10 mouse cellular contexts compared by ENCODE assay signal in genomic region chr15:78450419-78450768, GRCm38 (mm10). TPM values are rescaled to one million over a fixed set of nuclear protein-coding genes. Genes with fewer than 3 reads are reported as not detected.
A peak's percentile ranks its signal among the peaks of the same experiment; 100 is the strongest.
DNase-seq lines count a peak whose midpoint lies in the region; ATAC-seq and TF ChIP-seq lines count a peak whose summit lies in the region.
"Had no signal": no experiment of that assay in that cellular context is flagged by ENCODE, and none has a peak within 500 bp of the region (broad histone marks: within the 10 kb centered on the region; RNA-seq: fewer than 3 reads in every experiment).

No protein-coding gene starts in this region.

- H3K4me2 ChIP-seq in hindbrain, postnatal 0 days (ENCODE audit: low read depth, low read length), result no peak overlapping the region
- no peak overlapping the region for H3K4me2 ChIP-seq in hindbrain, embryonic 13.5 days
- no peak overlapping the region for H3K4me2 ChIP-seq in liver, embryonic 11.5 days
- H3K4me2 ChIP-seq: midbrain, embryonic 15.5 days had no signal

- H3K4me3 ChIP-seq in hindbrain, postnatal 0 days (ENCODE audit: low read length), result no peak overlapping the region
- H3K4me3 ChIP-seq in hindbrain, embryonic 13.5 days, result no peak overlapping the region
- no peak overlapping the region for H3K4me3 ChIP-seq in liver, embryonic 11.5 days (ENCODE audit: low read depth, low read length)
- H3K4me3 ChIP-seq: midbrain, embryonic 15.5 days had no signal

- 0 out of 2 replicates have a peak overlapping the region, but pooled peaks have one; percentile 7 for H3K27ac ChIP-seq in hindbrain, postnatal 0 days
- H3K27ac ChIP-seq in hindbrain, embryonic 13.5 days, result no peak overlapping the region; the same call in 1 of the 2 replicates
- H3K27ac ChIP-seq in liver, embryonic 11.5 days (ENCODE audit: low read depth, low read length), result peak overlapping the region; percentile 33
- H3K27ac ChIP-seq: midbrain, embryonic 15.5 days had no signal

- intact Hi-C loops in left cerebral cortex, postnatal 25 days (cut with DNase I), result loop anchor here (5.0 kb wide), 1 partner anchor 62 kb away; no protein-coding TSS in a partner anchor

- no peaks in the 10 kb centered on the region for H3K36me3 ChIP-seq in hindbrain, postnatal 0 days (ENCODE audit: insufficient read depth, low read length)
- H3K36me3 ChIP-seq in hindbrain, embryonic 13.5 days, result no peaks in the 10 kb centered on the region
- no peaks in the 10 kb centered on the region for H3K36me3 ChIP-seq in liver, embryonic 11.5 days (ENCODE audit: control insufficient read depth, insufficient read depth, low read length)
- H3K36me3 ChIP-seq: midbrain, embryonic 15.5 days had no signal

- DNase-seq in hindbrain, postnatal 0 days (ENCODE audit: low spot score), result no peak
- DNase-seq in R1 (ENCODE audit: low read depth, low spot score), result peak; percentile 92
- DNase-seq in liver, embryonic 11.5 days (ENCODE audit: low spot score), result no peak
- no peak for DNase-seq in left cerebral cortex, postnatal 25 days (ENCODE audit: low spot score in 2 of 2)
- no peak for DNase-seq in spleen, adult 18-20 months
- DNase-seq in kidney, postnatal 4 days, result no peak

- no peak for ATAC-seq in hindbrain, postnatal 0 days
- no peak for ATAC-seq in hindbrain, embryonic 13.5 days (ENCODE audit: low FRiP score)
- ATAC-seq in CD4-positive, CD25-positive, alpha-beta regulatory T cell, adult 4 months, result peak; percentile 33
- no peak for ATAC-seq in liver, embryonic 11.5 days (replicated peaks; ENCODE audit: low FRiP score)
- ATAC-seq: midbrain, embryonic 15.5 days had no signal

- H3K27me3 ChIP-seq in hindbrain, postnatal 0 days (ENCODE audit: insufficient read depth, low read length), result no peaks in the 10 kb centered on the region
- no peaks in the 10 kb centered on the region for H3K27me3 ChIP-seq in hindbrain, embryonic 13.5 days
- H3K27me3 ChIP-seq in liver, embryonic 11.5 days (replicated peaks; ENCODE audit: control insufficient read depth, insufficient read depth, low read length), result 0 out of 2 replicates have a peak, but pooled peaks cover 4% of the 10 kb centered on the region
- H3K27me3 ChIP-seq: midbrain, embryonic 15.5 days had no signal

- peak; percentile 18; the same call in 1 of the 2 replicates for TF ChIP-seq CTCF in hindbrain, postnatal 0 days (IDR thresholded peaks at IDR 0.05; ENCODE audit: low read depth)

- no peaks in the 10 kb centered on the region for H3K9me3 ChIP-seq in hindbrain, postnatal 0 days (ENCODE audit: low read length)
- H3K9me3 ChIP-seq in hindbrain, embryonic 13.5 days, result no peaks in the 10 kb centered on the region
- H3K9me3 ChIP-seq in liver, embryonic 11.5 days (ENCODE audit: control insufficient read depth, low read length), result no peaks in the 10 kb centered on the region
- H3K9me3 ChIP-seq: midbrain, embryonic 15.5 days had no signal

- 82% methylated on average over 6 of the region's 6 CpGs for WGBS in hindbrain, postnatal 0 days
- WGBS in hindbrain, embryonic 13.5 days, result 83% methylated on average over 6 of the region's 6 CpGs
- 82% methylated on average over 6 of the region's 6 CpGs for WGBS in liver, embryonic 11.5 days

- H3K9ac ChIP-seq in hindbrain, postnatal 0 days (replicated peaks; ENCODE audit: low read length), result no peak overlapping the region
- no peak overlapping the region for H3K9ac ChIP-seq in hindbrain, embryonic 13.5 days
- no peak overlapping the region for H3K9ac ChIP-seq in liver, embryonic 11.5 days (ENCODE audit: low read depth, low read length)
- H3K9ac ChIP-seq: midbrain, embryonic 15.5 days had no signal

- no peaks in the 10 kb centered on the region for H3K4me1 ChIP-seq in hindbrain, postnatal 0 days (ENCODE audit: insufficient read depth, low read length)
- peaks cover 28% of the 10 kb centered on the region for H3K4me1 ChIP-seq in hindbrain, embryonic 13.5 days (replicated peaks)
- H3K4me1 ChIP-seq in liver, embryonic 11.5 days (replicated peaks; ENCODE audit: control insufficient read depth, insufficient read depth, low read length), result peaks cover 19% of the 10 kb centered on the region

RNA-seq across cellular contexts. Expression of gene Tmprss6, which starts 18.0 kb away (rescaled TPM):
- 0.25 and 0.42 TPM in 2 replicates for total RNA-seq in hindbrain, postnatal 0 days (2014; rRNA removed)
- polyA plus RNA-seq in hindbrain, postnatal 0 days (2015; fragmentation: Nextera tagmentation; extraction: Ambion mirVana), result 0.32 and 0.44 TPM in 2 replicates
- polyA plus RNA-seq in hindbrain, embryonic 13.5 days (2015; fragmentation: Nextera tagmentation; extraction: Ambion mirVana), result 0.23 and 0.31 TPM in 2 replicates
- not detected for polyA plus RNA-seq in CD4-positive, CD25-positive, alpha-beta regulatory T cell, adult 4 months (2017; shearing (Covaris generic))
- 7.0 and 7.9 TPM in 2 replicates for polyA plus RNA-seq in liver, embryonic 11.5 days (2014; fragmentation: Nextera tagmentation; extraction: Ambion mirVana)
- total RNA-seq in left cerebral cortex, postnatal 25 days (2021), result 1 to 10 TPM in 1 of 2 experiments, not detected in 1; 1.4 TPM
- total RNA-seq: left cerebral cortex, postnatal 10 days had no signal

RNA-seq across cellular contexts. Expression of gene Kctd17, which starts 22.0 kb away (rescaled TPM):
- total RNA-seq in hindbrain, postnatal 0 days (2014; rRNA removed), result 144 and 155 TPM in 2 replicates
- 144 and 161 TPM in 2 replicates for polyA plus RNA-seq in hindbrain, postnatal 0 days (2015; fragmentation: Nextera tagmentation; extraction: Ambion mirVana)
- 114 and 116 TPM in 2 replicates for polyA plus RNA-seq in hindbrain, embryonic 13.5 days (2015; fragmentation: Nextera tagmentation; extraction: Ambion mirVana)
- polyA plus RNA-seq in CD4-positive, CD25-positive, alpha-beta regulatory T cell, adult 4 months (2017; shearing (Covaris generic)), result 1 to 10 TPM; 5.1 to 5.5 TPM
- polyA plus RNA-seq in liver, embryonic 11.5 days (2014; fragmentation: Nextera tagmentation; extraction: Ambion mirVana), result 17.1 and 19.2 TPM in 2 replicates
- total RNA-seq in left cerebral cortex, postnatal 25 days (2021), result 100 to 1,000 TPM; 317 to 361 TPM

RNA-seq across cellular contexts. Expression of gene Mpst, which starts 44.2 kb away (rescaled TPM):
- total RNA-seq in hindbrain, postnatal 0 days (2014; rRNA removed), result 95.4 and 114 TPM in 2 replicates
- polyA plus RNA-seq in hindbrain, postnatal 0 days (2015; fragmentation: Nextera tagmentation; extraction: Ambion mirVana), result 3.7 and 5.3 TPM in 2 replicates
- 2.2 and 3.1 TPM in 2 replicates for polyA plus RNA-seq in hindbrain, embryonic 13.5 days (2015; fragmentation: Nextera tagmentation; extraction: Ambion mirVana)
- 1 to 10 TPM; 1.2 to 5.7 TPM for polyA plus RNA-seq in CD4-positive, CD25-positive, alpha-beta regulatory T cell, adult 4 months (2017; shearing (Covaris generic))
- 5.1 TPM in 2 replicates for polyA plus RNA-seq in liver, embryonic 11.5 days (2014; fragmentation: Nextera tagmentation; extraction: Ambion mirVana)
- 10 to 100 TPM; 32.2 to 33.6 TPM for total RNA-seq in left cerebral cortex, postnatal 25 days (2021)

RNA-seq across cellular contexts. Expression of gene Il2rb, which starts 44.7 kb away (rescaled TPM):
- 0.10 and 0.29 TPM in 2 replicates for total RNA-seq in hindbrain, postnatal 0 days (2014; rRNA removed)
- polyA plus RNA-seq in hindbrain, postnatal 0 days (2015; fragmentation: Nextera tagmentation; extraction: Ambion mirVana), result 0.40 and 0.58 TPM in 2 replicates
- polyA plus RNA-seq in hindbrain, embryonic 13.5 days (2015; fragmentation: Nextera tagmentation; extraction: Ambion mirVana), result 0.05 and 0.13 TPM in 2 replicates
- 100 to 1,000 TPM; 529 to 771 TPM for polyA plus RNA-seq in CD4-positive, CD25-positive, alpha-beta regulatory T cell, adult 4 months (2017; shearing (Covaris generic))
- 0.07 and 0.31 TPM in 2 replicates for polyA plus RNA-seq in liver, embryonic 11.5 days (2014; fragmentation: Nextera tagmentation; extraction: Ambion mirVana)
- total RNA-seq in left cerebral cortex, postnatal 25 days (2021), result under 1 TPM in 1 of 2 experiments, not detected in 1; 0.23 TPM

RNA-seq across cellular contexts. Expression of gene Tst, which starts 44.7 kb away (rescaled TPM):
- total RNA-seq in hindbrain, postnatal 0 days (2014; rRNA removed), result 75.1 and 79.9 TPM in 2 replicates
- polyA plus RNA-seq in hindbrain, postnatal 0 days (2015; fragmentation: Nextera tagmentation; extraction: Ambion mirVana), result 64.4 and 67.0 TPM in 2 replicates
- 10.7 and 17.0 TPM in 2 replicates for polyA plus RNA-seq in hindbrain, embryonic 13.5 days (2015; fragmentation: Nextera tagmentation; extraction: Ambion mirVana)
- 1 to 10 TPM; 1.6 to 2.8 TPM for polyA plus RNA-seq in CD4-positive, CD25-positive, alpha-beta regulatory T cell, adult 4 months (2017; shearing (Covaris generic))
- 95.3 and 98.9 TPM in 2 replicates for polyA plus RNA-seq in liver, embryonic 11.5 days (2014; fragmentation: Nextera tagmentation; extraction: Ambion mirVana)
- 10 to 100 TPM; 33.3 to 33.4 TPM for total RNA-seq in left cerebral cortex, postnatal 25 days (2021)
